Mouse (Mus musculus): ENCODE results near the gene Nfia.

The Nfia gene

GRCm38 (mm10) chr4:98057721-98058120 lies 285.2 kb downstream of the Nfia start:
- no peak for DNase-seq (ENCODE audit: low spot score in 2 of 2)

DNA sequence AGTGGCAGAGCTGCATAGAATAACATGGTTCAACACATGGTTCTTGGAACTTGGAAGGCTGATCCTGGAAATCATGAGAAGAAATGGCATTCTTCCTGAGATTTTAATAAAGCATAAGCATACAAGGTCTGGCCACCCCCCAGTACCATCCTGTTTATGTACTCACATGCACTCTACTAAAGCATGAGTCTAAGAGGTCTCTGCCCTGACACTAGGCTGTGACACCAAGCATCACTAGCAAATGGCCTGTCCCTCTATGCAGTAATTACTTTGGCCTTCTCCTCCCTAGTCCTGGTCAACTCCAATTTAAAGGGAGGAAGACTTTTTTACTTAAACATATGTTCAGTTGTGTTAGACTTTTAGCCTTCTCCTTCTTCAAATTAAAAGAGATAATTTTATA lies 285.6 kb downstream of the Nfia start:
- no peak for DNase-seq (ENCODE audit: low spot score in 2 of 2)

GRCm38 (mm10) chr4:98060601-98061000 lies 288.1 kb downstream of the Nfia start:
- DNase-seq (ENCODE audit: low spot score in 2 of 2) = no peak

GRCm38 (mm10) chr4:98061086-98061485 lies 288.6 kb downstream of the Nfia start:
- DNase-seq (ENCODE audit: low spot score in 2 of 2) = no peak

DNA sequence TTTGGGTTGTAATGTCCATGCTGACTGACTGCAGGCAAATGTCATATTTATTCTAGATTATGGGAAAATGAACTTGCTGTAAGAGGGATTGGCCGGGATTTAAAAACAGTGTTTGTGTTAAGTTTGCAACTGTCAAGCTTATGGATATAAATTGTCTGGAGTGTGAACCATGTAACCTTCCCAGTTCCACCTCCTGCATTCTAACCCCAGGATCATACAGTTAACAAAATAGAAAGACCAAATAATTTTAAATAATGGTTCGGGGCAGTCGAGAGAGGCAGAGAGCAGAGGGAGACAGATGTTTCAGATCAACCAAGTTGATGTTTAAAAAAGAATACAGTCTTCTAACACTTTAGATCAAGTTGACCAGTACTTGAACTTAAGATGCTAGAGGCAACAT lies 290.7 kb downstream of the Nfia start:
- no peak for DNase-seq (ENCODE audit: low spot score in 2 of 2)

DNA sequence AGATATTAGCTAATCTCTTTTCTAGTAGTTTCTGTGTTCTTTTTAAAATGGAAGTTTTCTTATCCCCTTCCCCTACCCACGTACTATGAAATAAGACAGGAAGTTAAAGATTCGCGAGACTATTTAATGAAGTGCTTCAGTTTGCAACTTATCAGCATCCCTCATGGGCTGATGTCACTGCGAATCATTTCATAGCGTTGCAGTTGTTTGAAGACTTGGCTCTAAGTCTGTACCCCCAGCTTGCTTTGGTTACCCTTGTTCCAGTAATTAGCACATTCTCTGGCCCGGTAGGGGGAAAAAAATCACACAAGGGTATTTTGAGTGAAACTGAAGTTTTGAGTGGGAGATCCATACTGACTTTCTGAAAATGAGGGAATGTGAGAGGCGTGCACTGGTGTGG lies 303.6 kb downstream of the Nfia start:
- DNase-seq (ENCODE audit: low spot score in 2 of 2) = no peak

DNA sequence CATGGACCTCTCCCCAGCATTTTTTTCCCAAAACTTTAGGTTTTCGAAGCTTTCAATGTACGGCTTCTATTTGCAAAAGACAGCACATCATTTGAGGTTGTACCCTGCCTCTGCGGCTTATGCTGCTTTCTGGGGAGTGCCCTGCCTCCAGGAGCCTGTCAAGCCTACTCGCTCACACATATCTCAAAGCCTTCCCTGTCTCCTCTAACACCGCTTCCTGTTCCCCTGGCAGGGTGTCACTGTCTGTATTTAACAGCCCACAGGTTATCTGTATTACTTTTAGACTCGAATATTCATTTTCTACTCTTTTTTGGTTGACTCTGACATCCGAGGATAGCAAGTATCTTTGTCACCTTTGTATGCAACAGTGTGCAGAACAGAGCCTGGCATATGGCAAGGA lies 304.1 kb downstream of the Nfia start:
- no peak for DNase-seq (ENCODE audit: low spot score in 2 of 2)

- no peak for DNase-seq (ENCODE audit: low spot score in 2 of 2)
Measured at GRCm38 (mm10) chr4:98080586-98080985, 308.1 kb downstream of the Nfia start.

GRCm38 (mm10) chr4:98081962-98082361 lies 309.4 kb downstream of the Nfia start:
- no peak for DNase-seq (ENCODE audit: low spot score in 2 of 2)

GRCm38 (mm10) chr4:98082512-98082911 lies 310.0 kb downstream of the Nfia start:
- no peak for DNase-seq (ENCODE audit: low spot score in 2 of 2)

- no peak for DNase-seq (ENCODE audit: low spot score in 2 of 2)
Measured at GRCm38 (mm10) chr4:98085060-98085459, 312.5 kb downstream of the Nfia start.

- DNase-seq (ENCODE audit: low spot score in 2 of 2) = no peak
Measured at GRCm38 (mm10) chr4:98086976-98087375, 314.4 kb downstream of the Nfia start.

- no peak for DNase-seq (ENCODE audit: low spot score in 2 of 2)
Measured at GRCm38 (mm10) chr4:98089985-98090384, 317.5 kb downstream of the Nfia start.

DNA sequence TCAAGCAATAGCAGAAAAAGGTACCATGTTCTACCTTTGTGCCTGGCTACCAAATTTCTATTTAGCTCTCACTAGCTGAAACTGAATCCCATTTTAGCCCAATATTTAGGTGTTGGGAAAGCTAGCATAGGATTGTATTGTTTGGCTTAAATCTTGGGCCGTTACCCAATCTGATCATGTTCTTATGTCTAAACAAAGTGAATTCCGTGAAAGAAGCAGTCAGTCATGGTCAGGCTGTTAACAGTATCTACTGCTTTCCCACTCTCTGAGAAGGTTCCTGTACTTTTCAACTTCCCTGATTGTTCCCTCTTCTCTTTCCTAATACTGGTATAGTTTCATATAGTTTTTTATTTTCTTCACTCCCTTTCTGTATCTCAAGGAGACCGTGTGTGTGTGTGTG lies 318.1 kb downstream of the Nfia start:
- no peak for DNase-seq (ENCODE audit: low spot score in 2 of 2)

DNA sequence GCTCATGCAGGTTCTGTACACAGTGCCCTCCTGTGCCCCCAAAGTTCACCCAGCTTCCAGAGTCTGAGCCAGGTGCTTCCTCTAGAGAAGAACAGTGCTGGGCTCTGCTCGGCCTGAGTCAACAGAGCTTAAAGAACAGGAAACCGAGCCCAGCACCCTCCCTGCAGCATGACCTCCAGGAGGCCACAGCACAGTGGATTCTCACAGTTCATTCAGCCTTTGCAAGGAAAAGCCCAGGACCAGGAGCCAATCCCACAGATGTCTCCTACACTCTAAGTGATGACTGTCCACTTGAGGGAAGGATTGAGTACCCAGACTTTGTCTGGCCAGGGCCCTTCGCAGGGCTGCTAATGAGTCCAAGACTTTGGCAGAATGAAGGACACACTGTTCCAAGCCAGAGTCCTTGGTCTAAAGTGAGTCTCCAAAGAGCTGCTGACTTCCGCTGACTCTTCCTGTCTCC lies 318.9 kb downstream of the Nfia start:
- DNase-seq (ENCODE audit: low spot score in 2 of 2) = no peak

- DNase-seq (ENCODE audit: low spot score in 2 of 2) = no peak
Measured at GRCm38 (mm10) chr4:98091901-98092472, 319.5 kb downstream of the Nfia start.

DNA sequence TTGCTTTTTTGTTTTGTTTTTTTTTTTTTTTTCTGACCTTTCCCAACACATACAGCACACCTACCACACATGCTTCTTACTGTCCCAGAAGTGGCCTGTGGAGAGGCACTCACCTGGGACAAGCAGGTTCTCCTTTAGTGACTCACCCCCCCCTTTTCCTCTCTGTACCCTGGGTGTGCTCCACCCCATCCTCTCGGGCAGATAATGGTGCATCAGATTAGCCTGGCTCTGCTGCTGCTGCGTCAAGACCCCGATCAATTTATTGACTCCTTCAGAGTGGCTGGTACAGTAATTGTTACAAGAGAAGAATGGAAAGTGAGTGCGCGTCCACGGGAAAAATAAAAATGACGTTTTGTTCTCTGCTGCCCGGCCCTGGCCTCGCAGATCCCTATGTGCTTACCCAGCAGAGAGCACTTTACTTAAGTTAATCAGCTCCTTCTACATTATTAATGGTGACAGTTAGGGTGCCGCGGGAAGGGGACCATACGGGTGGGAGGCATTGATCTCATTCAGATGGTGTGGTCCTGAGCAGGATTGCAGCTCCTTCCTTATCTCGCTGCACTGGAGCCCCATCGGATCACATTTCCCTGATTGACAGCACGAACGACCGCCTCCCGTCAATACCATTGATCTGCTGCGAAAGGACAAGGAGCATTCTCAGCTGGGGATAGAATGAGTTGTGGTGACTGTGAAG lies 321.7 kb downstream of the Nfia start:
- no peak for DNase-seq (ENCODE audit: low spot score in 2 of 2)

GRCm38 (mm10) chr4:98095060-98095459 lies 322.5 kb downstream of the Nfia start:
- no peak for DNase-seq (ENCODE audit: low spot score in 2 of 2)

GRCm38 (mm10) chr4:98097013-98097566 lies 324.6 kb downstream of the Nfia start:
- DNase-seq (ENCODE audit: low spot score in 2 of 2) = no peak

- no peak for DNase-seq (ENCODE audit: low spot score in 2 of 2)
Measured at GRCm38 (mm10) chr4:98098663-98099062, 326.1 kb downstream of the Nfia start.

GRCm38 (mm10) chr4:98099433-98099832 lies 326.9 kb downstream of the Nfia start:
- no peak for DNase-seq (ENCODE audit: low spot score in 2 of 2)

GRCm38 (mm10) chr4:98101153-98102096 lies 328.9 kb downstream of the Nfia start:
- no peak for DNase-seq (ENCODE audit: low spot score in 2 of 2)
